Mouse (Mus musculus) cerebral cortex, adult 2 months (tissue): ENCODE measurements around the gene Gatm.

Experiments used
- WGBS: fragments of 180-500 bp; shearing (Covaris S2); methylation state at CpG from one replicate; pipeline ENCODE4 v1.1.7; 2018; 5-methylcytosine and 5-hydroxymethylcytosine counted together

Gatm gene

GRCm38 (mm10) chr2:122610746-122611653 is at the start of gene Gatm:
Gene Gatm (minus strand): TSS chr2:122611303.
- 1% methylated on average over 48 of the region's 48 CpGs for WGBS

- 85% methylated on average over 7 of the region's 7 CpGs for WGBS
Observed at GRCm38 (mm10) chr2:122659825-122660224, 48.7 kb upstream of the Gatm start.

DNA sequence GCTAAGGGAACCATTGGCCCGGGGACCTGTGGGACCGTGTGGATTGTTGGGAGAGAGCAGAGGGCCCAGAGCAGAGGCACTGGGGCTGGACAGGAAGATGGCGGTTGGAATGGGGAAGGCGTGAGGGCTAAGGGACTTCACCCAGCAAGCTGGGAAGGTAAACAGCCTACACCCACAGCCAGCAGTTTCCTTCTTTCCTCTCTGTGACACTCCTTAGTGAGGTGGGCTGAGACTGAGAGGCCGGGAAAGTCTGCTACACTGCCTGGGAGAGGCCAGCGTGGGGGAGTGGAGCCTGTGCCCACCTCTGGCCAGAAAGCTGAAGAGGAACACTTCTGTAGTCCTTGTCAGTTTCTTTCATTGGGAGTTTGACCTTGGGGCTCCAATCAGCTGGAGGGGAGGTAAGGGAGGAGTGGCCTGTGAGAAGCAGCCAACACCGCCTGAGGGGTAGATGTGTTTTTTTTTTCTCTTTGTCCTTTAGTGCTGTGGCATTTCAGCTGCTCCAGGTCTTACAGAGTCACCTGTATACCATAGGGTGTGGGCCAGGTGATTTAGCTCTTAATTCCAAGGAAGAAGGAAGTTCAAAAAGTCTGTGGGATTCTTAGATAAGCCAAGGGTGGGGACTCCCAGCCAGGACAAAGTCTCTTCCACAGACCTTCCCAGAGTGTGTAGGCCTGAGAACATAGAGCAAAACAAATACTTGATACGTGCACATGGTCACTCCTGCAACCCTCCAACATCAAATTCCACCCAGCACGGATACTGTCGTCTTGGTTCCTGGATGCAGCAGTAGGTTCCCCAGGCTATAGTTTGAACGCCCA is 46.8 kb upstream of the Gatm start:
- 90% methylated on average over 11 of the region's 11 CpGs for WGBS

DNA sequence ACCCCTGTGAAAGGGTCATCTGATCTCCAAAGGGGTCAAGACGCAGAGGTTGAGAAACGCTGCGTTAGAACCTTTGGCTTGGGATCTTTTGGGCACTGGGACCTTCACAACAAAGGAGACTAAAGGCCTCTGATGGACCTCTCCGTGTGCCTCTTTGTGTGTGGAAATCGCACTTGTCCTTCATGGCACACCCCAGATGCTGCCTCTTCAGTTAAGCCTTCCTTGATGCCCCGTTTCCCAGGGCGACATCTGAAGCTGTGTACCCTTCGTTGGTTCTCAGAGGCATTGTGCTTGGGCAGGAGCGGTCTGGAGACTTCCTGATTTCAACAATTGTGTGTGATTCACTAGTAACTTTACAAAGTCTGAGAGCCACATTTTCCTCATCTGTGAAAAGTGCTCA is 45.7 kb upstream of the Gatm start:
- WGBS: 83% methylated on average over 9 of the region's 9 CpGs

DNA sequence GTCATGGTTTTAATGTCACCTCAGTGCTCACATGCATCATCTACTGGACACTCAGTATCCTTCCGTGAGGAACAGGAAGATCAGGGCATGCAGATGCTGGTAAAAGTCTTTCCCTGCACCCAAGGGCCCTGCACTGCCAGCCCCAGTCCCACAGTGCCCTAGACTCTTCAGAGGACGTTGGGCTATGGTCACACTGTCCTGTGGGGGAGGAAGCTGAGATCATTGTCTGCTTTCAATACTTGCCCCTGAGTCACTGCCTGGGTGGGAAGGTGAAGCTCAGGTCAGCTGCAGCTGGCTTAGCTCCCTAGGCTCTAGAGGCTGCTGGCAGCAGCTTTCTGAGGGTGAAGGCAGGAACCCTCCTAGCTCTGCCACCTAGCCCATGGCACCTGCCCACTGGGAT is 44.9 kb upstream of the Gatm start:
- 78% methylated on average over 2 of the region's 2 CpGs for WGBS

GRCm38 (mm10) chr2:122652096-122653084 is 41.3 kb upstream of the Gatm start:
- 73% methylated on average over 17 of the region's 17 CpGs for WGBS

- 75% methylated on average over 5 of the region's 5 CpGs for WGBS
Observed at GRCm38 (mm10) chr2:122638673-122639072, 27.6 kb upstream of the Gatm start.

- 46% methylated on average over 12 of the region's 12 CpGs for WGBS
Observed at GRCm38 (mm10) chr2:122638029-122638428, 26.9 kb upstream of the Gatm start.

GRCm38 (mm10) chr2:122637526-122637997 is 26.5 kb upstream of the Gatm start:
- WGBS: 2% methylated on average over 36 of the region's 36 CpGs

DNA sequence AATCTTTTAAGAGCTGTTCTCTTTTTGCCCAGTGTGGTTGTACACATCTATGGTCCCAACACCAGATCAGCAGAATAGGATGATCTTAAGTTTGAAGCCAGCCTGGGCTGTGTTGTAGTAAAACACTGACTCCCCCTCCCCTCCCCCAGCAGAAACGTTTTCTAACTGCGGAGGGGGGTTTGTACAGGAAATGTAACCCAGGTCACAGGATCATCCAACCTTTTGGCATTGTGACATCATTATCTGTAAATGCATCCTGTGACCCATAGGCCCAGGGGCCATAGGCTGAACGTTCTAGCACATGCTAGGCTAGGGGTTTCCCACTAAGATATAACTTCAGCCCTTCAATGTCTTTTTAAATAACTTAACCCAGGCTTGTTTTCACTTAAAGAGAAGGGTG is 25.6 kb upstream of the Gatm start, which contains the start of gene AA467197:
Gene AA467197 (plus strand): TSS at position 301 of the 400 bp plus-strand sequence.
- WGBS: 58% methylated on average over 3 of the region's 3 CpGs

GRCm38 (mm10) chr2:122631226-122631801 is 20.2 kb upstream of the Gatm start:
- WGBS: under 1% methylated on average over 53 of the region's 53 CpGs

GRCm38 (mm10) chr2:122630465-122631225 is 19.5 kb upstream of the Gatm start:
- under 1% methylated on average over 75 of the region's 75 CpGs for WGBS

- 34% methylated on average over 6 of the region's 6 CpGs for WGBS
Observed at GRCm38 (mm10) chr2:122629871-122630270, 18.8 kb upstream of the Gatm start.

- 0% methylated on average over 7 of the region's 7 CpGs for WGBS
Observed at GRCm38 (mm10) chr2:122628976-122629375, 17.9 kb upstream of the Gatm start.

- WGBS: 59% methylated on average over 7 of the region's 7 CpGs
Observed at GRCm38 (mm10) chr2:122625930-122626329, 14.8 kb upstream of the Gatm start.

DNA sequence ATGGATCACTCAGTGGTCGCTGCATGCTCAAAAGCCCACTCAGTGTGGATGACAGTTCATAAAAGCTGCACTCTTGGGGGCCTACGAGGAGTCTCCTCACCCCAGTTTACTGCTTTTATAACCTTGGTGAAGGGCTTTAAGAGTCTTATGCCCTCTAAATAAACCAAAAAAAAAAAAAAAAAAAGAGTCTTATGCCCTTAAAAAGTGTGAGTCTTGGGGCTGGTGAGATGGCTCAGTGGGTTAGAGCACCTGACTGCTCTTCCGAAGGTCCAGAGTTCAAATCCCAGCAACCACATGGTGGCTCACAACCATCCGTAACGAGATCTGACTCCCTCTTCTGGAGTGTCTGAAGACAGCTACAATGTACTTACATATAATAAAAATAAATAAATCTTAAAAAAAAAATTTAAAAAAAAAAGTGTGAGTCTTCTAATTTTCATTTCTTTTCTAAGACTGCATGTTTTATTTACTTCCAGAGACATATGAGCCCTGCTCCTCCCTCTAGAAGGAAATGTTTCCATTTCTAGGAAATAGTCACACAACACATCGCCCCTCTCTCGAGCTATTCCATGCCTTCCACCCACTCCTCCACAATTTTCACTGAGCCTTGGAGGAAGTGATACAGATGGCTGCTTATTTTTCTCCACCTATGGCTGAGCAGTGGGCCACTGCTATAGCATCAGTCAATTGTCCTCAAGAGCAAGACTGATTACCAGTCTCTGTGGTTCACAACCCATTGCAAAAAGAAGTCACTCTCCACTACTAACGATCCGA is 10.4 kb upstream of the Gatm start:
- WGBS: 72% methylated on average over 9 of the region's 9 CpGs

DNA sequence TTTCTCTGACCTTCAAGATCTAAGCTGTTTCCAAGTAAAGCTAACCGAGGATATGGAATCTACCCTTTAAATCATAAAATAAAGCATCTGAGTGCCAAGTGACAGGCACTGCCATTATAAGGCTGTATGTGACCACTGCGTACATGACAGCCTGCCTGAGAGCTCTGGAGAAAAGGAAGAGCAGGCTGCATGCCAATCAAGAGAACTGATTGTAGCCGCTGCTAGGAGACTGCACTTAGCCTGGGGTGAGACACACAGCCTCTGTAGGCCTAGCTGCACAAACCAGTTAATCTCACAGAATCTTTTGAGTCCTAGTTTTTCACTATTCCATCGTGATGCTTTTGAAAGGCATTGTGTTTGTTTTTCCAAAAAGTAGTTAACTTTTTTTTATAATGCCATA is 7.6 kb upstream of the Gatm start:
- 72% methylated on average over 4 of the region's 4 CpGs for WGBS

GRCm38 (mm10) chr2:122617792-122618191 is 6.7 kb upstream of the Gatm start:
- 78% methylated on average over 6 of the region's 6 CpGs for WGBS

GRCm38 (mm10) chr2:122616237-122616636 is 5.1 kb upstream of the Gatm start:
- 23% methylated on average over 6 of the region's 6 CpGs for WGBS
